Mouse (Mus musculus): ENCODE results near the gene Kcnn3. TPM values are rescaled to one million over a fixed set of nuclear protein-coding genes. Genes with fewer than 3 reads are reported as not detected.

The Kcnn3 gene
- 9.0 and 10.4 TPM in 2 replicates for polyA plus RNA-seq (2015; fragmentation: Nextera tagmentation; extraction: Ambion mirVana)

DNA sequence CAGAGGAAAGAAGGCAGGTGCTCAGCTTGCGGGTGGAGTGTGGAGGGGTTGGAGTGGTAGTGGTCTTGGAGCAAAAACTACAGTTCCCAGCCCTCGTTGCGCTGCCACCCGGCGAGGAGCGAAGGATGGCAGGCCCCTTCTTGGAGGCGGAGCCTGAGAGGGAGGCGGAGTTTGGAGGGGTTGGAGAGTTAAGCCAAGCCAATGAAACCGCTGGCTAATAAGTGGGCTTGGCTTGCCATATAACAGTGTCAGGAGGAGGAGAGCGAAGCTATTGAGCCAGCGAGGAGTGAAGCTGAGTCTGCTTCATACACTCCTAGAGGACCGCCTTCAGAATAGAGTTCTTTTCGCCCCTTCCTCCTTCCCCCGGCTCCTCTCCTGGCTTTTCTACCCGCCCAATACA lies at the start of gene Kcnn3:
Kcnn3 (plus strand) TSS at position 271 of the 400 bp plus-strand sequence.
- Histone ChIP-seq H3K4me2 (ENCODE audit: low read length) (peak within 1 kb of the TSS; percentile 93), H3K4me1 (ENCODE audit: control insufficient read depth, insufficient read depth, low read depth, low read length) (peaks cover 18% of the 10 kb centered on the region), H3K27me3 (replicated peaks; ENCODE audit: control insufficient read depth, insufficient read depth, low read length) (no peaks in the 10 kb centered on the region), H3K27ac (ENCODE audit: low read depth, low read length) (peak within 1 kb of the TSS; percentile 65), H3K36me3 (ENCODE audit: control insufficient read depth, insufficient read depth, low read length) (no peaks in the 10 kb centered on the region), H3K9ac (ENCODE audit: low read depth, low read length) (peak within 1 kb of the TSS; percentile 74), H3K9me3 (ENCODE audit: control insufficient read depth, low read length) (no peaks in the 10 kb centered on the region; the same call in 1 of the 2 replicates), H3K4me3 (ENCODE audit: low read length) (peak within 1 kb of the TSS; percentile 50)
- whole genome bisulfite sequencing = under 1% methylated on average over 15 of the region's 15 CpGs
- peak; percentile 94 for ATAC-seq

DNA sequence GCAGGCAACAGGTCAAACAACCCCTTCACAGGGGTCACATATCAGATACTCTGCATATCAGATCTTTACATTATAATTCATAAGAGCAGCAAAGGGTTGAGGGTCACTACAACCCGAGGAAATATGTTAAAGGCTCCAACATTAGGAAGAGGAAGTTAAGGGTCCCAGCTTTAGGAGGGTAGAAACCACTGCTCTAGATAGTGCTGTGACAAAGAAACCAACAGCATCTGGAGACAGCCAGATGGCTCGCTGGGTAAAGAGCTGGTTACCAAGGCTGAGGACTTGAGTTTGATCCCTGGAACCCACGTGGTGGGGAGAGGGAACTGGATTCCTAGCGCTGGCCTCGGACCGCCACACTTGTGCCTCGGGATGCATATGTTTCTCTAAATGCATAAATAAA lies 47.7 kb upstream of the Kcnn3 start:
- Histone ChIP-seq H3K9ac (ENCODE audit: low read depth, low read length) (no peak overlapping the region), H3K27me3 (replicated peaks; ENCODE audit: control insufficient read depth, insufficient read depth, low read length) (no peaks in the 10 kb centered on the region), H3K4me2 (ENCODE audit: low read length) (no peak overlapping the region), H3K36me3 (ENCODE audit: control insufficient read depth, insufficient read depth, low read length) (peaks cover 9% of the 10 kb centered on the region), H3K4me1 (ENCODE audit: control insufficient read depth, insufficient read depth, low read depth, low read length) (no peaks in the 10 kb centered on the region), H3K27ac (ENCODE audit: low read depth, low read length) (no peak overlapping the region), H3K4me3 (ENCODE audit: low read length) (no peak overlapping the region), H3K9me3 (ENCODE audit: control insufficient read depth, low read length) (no peaks in the 10 kb centered on the region)
- WGBS = 80% methylated on average over 7 of the region's 7 CpGs
- ATAC-seq = no peak

DNA sequence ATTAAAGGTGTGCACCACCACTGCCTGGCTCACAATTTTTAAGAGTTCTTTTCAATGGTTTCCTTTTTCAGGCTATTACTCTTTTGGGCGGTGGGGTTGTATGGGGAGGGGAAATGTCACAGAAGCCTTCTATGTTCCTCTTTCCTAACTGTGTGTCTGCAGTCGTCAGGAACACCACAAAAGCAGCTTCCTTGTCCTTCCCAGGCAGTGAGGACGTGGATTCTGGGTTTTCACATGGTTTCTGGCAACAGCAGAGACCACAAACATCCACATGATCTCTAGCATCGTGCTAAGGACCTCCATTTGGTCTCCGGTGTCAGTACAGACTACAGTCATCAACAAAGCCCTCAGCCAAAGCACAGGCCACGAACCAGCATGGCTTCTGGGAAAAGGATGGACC lies 46.1 kb upstream of the Kcnn3 start:
- Histone ChIP-seq H3K4me1 (ENCODE audit: control insufficient read depth, insufficient read depth, low read depth, low read length) (no peaks in the 10 kb centered on the region), H3K27me3 (replicated peaks; ENCODE audit: control insufficient read depth, insufficient read depth, low read length) (no peaks in the 10 kb centered on the region), H3K36me3 (ENCODE audit: control insufficient read depth, insufficient read depth, low read length) (no peaks in the 10 kb centered on the region), H3K4me2 (ENCODE audit: low read length) (no peak overlapping the region), H3K9me3 (ENCODE audit: control insufficient read depth, low read length) (no peaks in the 10 kb centered on the region), H3K9ac (ENCODE audit: low read depth, low read length) (no peak overlapping the region), H3K4me3 (ENCODE audit: low read length) (no peak overlapping the region), H3K27ac (ENCODE audit: low read depth, low read length) (no peak overlapping the region)
- no peak for ATAC-seq
- WGBS = 71% methylated on average over 6 of the region's 6 CpGs

DNA sequence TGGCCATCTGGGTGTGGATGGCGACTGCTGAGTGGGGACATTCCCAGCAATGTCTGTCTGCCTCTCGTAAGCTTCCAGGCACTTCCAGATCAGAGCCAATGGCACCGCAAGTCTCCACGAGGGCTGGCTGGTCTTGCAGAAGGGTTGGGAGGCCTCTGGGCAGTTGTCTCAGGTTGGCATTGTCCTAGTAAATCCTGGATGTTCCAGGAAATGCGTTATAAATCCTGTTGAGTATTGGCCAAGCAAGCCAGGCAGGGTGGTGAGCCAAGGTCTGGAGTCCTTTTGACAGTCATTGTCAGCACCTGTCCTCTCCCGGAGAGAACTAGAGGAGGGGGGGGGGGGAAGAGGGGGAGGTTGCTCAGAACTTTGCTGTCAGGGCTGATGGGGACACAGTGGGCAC lies 40.9 kb upstream of the Kcnn3 start:
- ATAC-seq = no peak
- H3K9ac ChIP-seq (ENCODE audit: low read depth, low read length) = no peak overlapping the region
- H3K4me3 ChIP-seq (ENCODE audit: low read length) = no peak overlapping the region
- H3K27ac ChIP-seq (ENCODE audit: low read depth, low read length) = no peak overlapping the region
- H3K9me3 ChIP-seq (ENCODE audit: control insufficient read depth, low read length) = no peaks in the 10 kb centered on the region
- H3K27me3 ChIP-seq (replicated peaks; ENCODE audit: control insufficient read depth, insufficient read depth, low read length) = no peaks in the 10 kb centered on the region
- no peak overlapping the region for H3K4me2 ChIP-seq (ENCODE audit: low read length)
- no peaks in the 10 kb centered on the region for H3K36me3 ChIP-seq (ENCODE audit: control insufficient read depth, insufficient read depth, low read length)
- H3K4me1 ChIP-seq (ENCODE audit: control insufficient read depth, insufficient read depth, low read depth, low read length) = no peaks in the 10 kb centered on the region
- WGBS = 79% methylated on average over 6 of the region's 6 CpGs

DNA sequence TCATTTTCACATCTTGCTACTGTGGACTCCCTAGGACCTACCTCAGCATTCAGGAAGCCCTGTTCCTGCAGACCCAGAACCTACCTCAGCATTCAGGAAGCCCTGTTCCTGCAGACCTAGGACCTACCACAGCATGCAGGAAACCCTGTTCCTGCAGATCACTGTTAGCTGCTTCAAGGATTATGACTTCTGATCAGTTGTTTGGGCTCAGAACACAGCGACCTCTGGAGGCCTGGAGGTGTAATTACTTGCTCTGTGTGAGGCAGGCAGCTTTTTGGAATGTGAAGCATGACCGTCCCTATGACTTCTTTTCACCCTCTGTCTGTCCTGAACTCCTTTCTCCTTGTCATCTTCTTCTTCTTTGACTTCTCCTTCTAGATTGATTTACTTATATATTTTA lies 38.5 kb upstream of the Kcnn3 start:
- H3K9me3 ChIP-seq (ENCODE audit: control insufficient read depth, low read length) = no peaks in the 10 kb centered on the region
- no peak overlapping the region for H3K9ac ChIP-seq (ENCODE audit: low read depth, low read length)
- 33% methylated on average over 2 of the region's 2 CpGs for whole genome bisulfite sequencing
- no peaks in the 10 kb centered on the region; the same call in 1 of the 2 replicates for H3K4me1 ChIP-seq (ENCODE audit: control insufficient read depth, insufficient read depth, low read depth, low read length)
- no peaks in the 10 kb centered on the region for H3K27me3 ChIP-seq (replicated peaks; ENCODE audit: control insufficient read depth, insufficient read depth, low read length)
- ATAC-seq = no peak
- H3K4me3 ChIP-seq (ENCODE audit: low read length) = no peak overlapping the region
- H3K27ac ChIP-seq (ENCODE audit: low read depth, low read length) = no peak overlapping the region
- H3K36me3 ChIP-seq (ENCODE audit: control insufficient read depth, insufficient read depth, low read length) = no peaks in the 10 kb centered on the region
- no peak overlapping the region for H3K4me2 ChIP-seq (ENCODE audit: low read length)

DNA sequence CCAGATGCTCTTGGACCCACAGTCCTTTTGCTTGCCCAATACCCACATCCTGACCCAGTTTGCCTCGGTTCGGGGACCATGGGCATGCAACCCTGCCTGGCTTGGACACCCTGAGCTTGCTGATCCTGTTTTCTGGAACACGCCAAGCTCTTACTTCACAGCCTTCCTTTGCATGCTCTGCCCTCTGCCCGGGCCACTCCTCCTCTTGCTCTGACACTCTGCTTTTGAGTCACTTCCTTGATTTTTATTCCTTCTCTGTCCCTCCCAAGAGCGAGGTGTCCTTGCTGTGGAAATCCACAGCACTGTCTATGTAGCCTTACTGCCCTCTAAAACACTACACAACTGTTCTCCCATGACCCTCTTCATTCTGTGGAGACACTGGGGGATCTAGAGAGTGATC lies 37.7 kb upstream of the Kcnn3 start:
- no peaks in the 10 kb centered on the region for H3K27me3 ChIP-seq (replicated peaks; ENCODE audit: control insufficient read depth, insufficient read depth, low read length)
- 91% methylated on average over 5 of the region's 5 CpGs for WGBS
- H3K4me1 ChIP-seq (ENCODE audit: control insufficient read depth, insufficient read depth, low read depth, low read length) = no peaks in the 10 kb centered on the region; the same call in 1 of the 2 replicates
- no peak overlapping the region for H3K27ac ChIP-seq (ENCODE audit: low read depth, low read length)
- no peak overlapping the region for H3K4me3 ChIP-seq (ENCODE audit: low read length)
- ATAC-seq = no peak
- no peak overlapping the region for H3K9ac ChIP-seq (ENCODE audit: low read depth, low read length)
- no peaks in the 10 kb centered on the region for H3K9me3 ChIP-seq (ENCODE audit: control insufficient read depth, low read length)
- no peaks in the 10 kb centered on the region for H3K36me3 ChIP-seq (ENCODE audit: control insufficient read depth, insufficient read depth, low read length)
- no peak overlapping the region for H3K4me2 ChIP-seq (ENCODE audit: low read length)

DNA sequence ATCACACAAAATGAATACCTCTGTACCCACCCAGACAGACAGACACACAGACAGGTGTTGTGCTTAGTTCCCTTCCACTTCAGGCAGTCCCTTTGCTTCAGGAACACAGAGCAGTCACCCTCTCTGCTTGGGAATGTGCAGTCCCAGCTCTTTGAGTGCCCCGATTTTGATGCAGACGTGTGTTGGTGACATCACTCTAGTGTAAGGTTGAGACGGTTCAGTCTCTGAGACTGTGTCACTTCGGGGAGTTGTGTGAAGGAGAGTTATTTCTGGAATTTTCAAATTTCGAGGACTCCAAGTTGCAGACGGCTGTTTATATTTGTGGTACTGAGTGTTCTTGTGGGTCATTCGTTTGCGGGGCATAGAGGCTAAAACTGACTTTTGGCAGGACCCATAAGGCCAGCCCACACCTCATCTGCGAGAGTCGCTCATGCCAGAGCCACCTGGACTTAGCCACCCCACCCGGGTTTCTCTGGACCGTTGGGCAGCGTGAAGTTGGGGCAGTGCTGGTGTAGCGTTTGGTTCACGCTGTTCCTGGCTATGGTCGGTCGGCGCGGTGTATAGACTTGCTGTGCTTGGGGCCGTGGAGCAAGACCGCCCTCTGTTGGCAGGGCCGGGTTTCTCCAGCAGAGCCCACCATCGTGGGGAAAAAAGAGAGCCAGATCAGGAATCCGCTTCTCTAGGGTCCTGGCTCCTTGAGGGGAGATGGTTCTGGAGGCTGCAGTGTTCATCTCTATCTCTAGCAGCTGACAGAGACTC lies 35.0 kb upstream of the Kcnn3 start:
- Histone ChIP-seq H3K9me3 (ENCODE audit: control insufficient read depth, low read length) (no peaks in the 10 kb centered on the region), H3K36me3 (ENCODE audit: control insufficient read depth, insufficient read depth, low read length) (no peaks in the 10 kb centered on the region), H3K4me2 (ENCODE audit: low read length) (peak overlapping the region; percentile 14; the same call in 1 of the 2 replicates), H3K4me1 (ENCODE audit: control insufficient read depth, insufficient read depth, low read depth, low read length) (no peaks in the 10 kb centered on the region; the same call in 1 of the 2 replicates), H3K27me3 (replicated peaks; ENCODE audit: control insufficient read depth, insufficient read depth, low read length) (no peaks in the 10 kb centered on the region), H3K4me3 (ENCODE audit: low read length) (no peak overlapping the region), H3K27ac (ENCODE audit: low read depth, low read length) (no peak overlapping the region), H3K9ac (ENCODE audit: low read depth, low read length) (peak overlapping the region; percentile 4; the same call in 1 of the 2 replicates)
- 18% methylated on average over 24 of the region's 24 CpGs for WGBS
- peak; percentile 56; the same call in 1 of the 2 replicates for ATAC-seq

DNA sequence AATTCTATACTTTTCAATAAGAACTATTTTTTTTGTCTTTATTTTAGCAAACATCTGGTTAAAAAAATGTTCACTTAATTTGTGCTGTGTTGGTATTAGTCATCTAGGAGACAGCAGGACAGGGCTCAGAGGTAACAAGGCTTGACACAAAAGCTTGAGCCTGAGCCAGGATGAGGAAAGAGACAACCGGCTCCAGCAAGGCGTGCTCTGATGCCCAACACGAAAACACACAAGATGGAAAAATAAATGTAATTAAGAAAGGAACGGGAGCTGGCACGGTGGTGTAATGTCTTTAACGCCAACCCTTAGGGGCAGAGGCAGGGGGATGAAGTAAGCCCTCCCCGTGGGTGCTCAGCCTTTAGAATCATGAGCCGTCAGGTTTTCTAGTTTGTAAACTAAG lies 33.9 kb upstream of the Kcnn3 start:
- H3K4me1 ChIP-seq (ENCODE audit: control insufficient read depth, insufficient read depth, low read depth, low read length) = no peaks in the 10 kb centered on the region; the same call in 1 of the 2 replicates
- no peak overlapping the region for H3K4me2 ChIP-seq (ENCODE audit: low read length)
- H3K4me3 ChIP-seq (ENCODE audit: low read length) = no peak overlapping the region
- no peak overlapping the region for H3K27ac ChIP-seq (ENCODE audit: low read depth, low read length)
- H3K9ac ChIP-seq (ENCODE audit: low read depth, low read length) = no peak overlapping the region
- no peaks in the 10 kb centered on the region for H3K27me3 ChIP-seq (replicated peaks; ENCODE audit: control insufficient read depth, insufficient read depth, low read length)
- ATAC-seq = no peak
- H3K9me3 ChIP-seq (ENCODE audit: control insufficient read depth, low read length) = no peaks in the 10 kb centered on the region
- no peaks in the 10 kb centered on the region for H3K36me3 ChIP-seq (ENCODE audit: control insufficient read depth, insufficient read depth, low read length)
- WGBS = 74% methylated on average over 8 of the region's 8 CpGs

DNA sequence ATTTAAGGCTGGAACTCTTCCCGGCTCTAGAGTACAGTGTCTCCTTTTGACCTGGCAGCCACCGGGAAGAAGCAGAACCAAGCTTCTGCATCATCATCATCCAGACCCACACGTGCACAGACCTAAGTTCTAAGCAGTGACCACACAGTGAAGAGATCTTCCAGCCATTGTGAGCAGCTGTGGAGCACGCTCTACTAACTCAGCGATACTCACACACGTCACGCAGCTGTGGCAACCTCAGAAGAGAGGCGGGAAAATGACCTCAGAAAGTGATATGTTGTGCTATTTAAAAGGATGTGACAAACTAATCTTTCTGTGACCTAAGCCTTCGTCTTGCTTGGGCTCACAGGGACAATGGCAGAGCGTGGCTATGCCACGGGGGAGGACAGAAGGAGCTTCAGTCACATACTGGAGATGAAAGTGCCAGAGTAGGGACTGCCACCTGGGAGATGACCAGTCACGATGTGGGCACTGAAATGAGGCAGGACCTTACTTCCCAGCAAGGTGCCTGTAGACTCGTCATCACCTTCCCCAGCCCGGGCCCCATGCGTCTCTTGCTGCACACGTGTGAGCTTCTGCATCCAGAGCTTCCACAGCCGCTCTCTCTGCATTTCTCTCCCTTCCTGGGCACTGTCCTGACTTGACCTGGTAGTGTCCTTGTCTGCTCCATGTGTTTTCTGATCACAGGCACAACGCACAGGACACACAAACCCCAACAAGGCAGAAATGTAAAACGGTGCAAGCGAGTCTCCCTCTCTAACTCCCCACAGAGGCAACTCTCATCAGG lies 32.9 kb upstream of the Kcnn3 start:
- 66% methylated on average over 20 of the region's 20 CpGs for WGBS
- ATAC-seq = no peak
- H3K27me3 ChIP-seq (replicated peaks; ENCODE audit: control insufficient read depth, insufficient read depth, low read length) = no peaks in the 10 kb centered on the region
- no peak overlapping the region for H3K4me2 ChIP-seq (ENCODE audit: low read length)
- H3K9me3 ChIP-seq (ENCODE audit: control insufficient read depth, low read length) = no peaks in the 10 kb centered on the region
- no peak overlapping the region for H3K9ac ChIP-seq (ENCODE audit: low read depth, low read length)
- H3K27ac ChIP-seq (ENCODE audit: low read depth, low read length) = no peak overlapping the region
- H3K4me1 ChIP-seq (ENCODE audit: control insufficient read depth, insufficient read depth, low read depth, low read length) = no peaks in the 10 kb centered on the region; the same call in 1 of the 2 replicates
- no peaks in the 10 kb centered on the region for H3K36me3 ChIP-seq (ENCODE audit: control insufficient read depth, insufficient read depth, low read length)
- H3K4me3 ChIP-seq (ENCODE audit: low read length) = no peak overlapping the region
